Mouse (Mus musculus) embryo, embryonic 11 days (tissue): Measurements from ENCODE around the gene A930033H14Rik.
A peak's percentile ranks its signal among the peaks of the same experiment; 100 is the strongest.

Source experiments
- DNase-seq: peaks from one replicate; pipeline ENCODE4 v3.0.0-alpha.2; 2015

A930033H14Rik gene

GRCm38 (mm10) chr10:69190434-69191160 lies 22.3 kb downstream of the A930033H14Rik start:
- DNase-seq: no peak

- DNase-seq: no peak
Measured at GRCm38 (mm10) chr10:69187773-69188443, 25.0 kb downstream of the A930033H14Rik start.

- DNase-seq: peak; percentile 86
Measured at GRCm38 (mm10) chr10:69185894-69186893, 26.7 kb downstream of the A930033H14Rik start.

GRCm38 (mm10) chr10:69185431-69185830 lies 27.5 kb downstream of the A930033H14Rik start:
- DNase-seq: peak; percentile 6

GRCm38 (mm10) chr10:69184903-69185302 lies 28.0 kb downstream of the A930033H14Rik start:
- no peak for DNase-seq

GRCm38 (mm10) chr10:69180997-69181396 lies 31.9 kb downstream of the A930033H14Rik start:
- DNase-seq: no peak

- no peak for DNase-seq
Measured at GRCm38 (mm10) chr10:69179341-69179740, 33.6 kb downstream of the A930033H14Rik start.

- no peak for DNase-seq
Measured at GRCm38 (mm10) chr10:69176116-69176515, 36.8 kb downstream of the A930033H14Rik start.

- no peak for DNase-seq
Measured at GRCm38 (mm10) chr10:69172412-69172811, 40.5 kb downstream of the A930033H14Rik start.

GRCm38 (mm10) chr10:69166514-69166913 lies 46.4 kb downstream of the A930033H14Rik start:
- no peak for DNase-seq

- DNase-seq: no peak
Measured at GRCm38 (mm10) chr10:69165847-69166246, 47.1 kb downstream of the A930033H14Rik start.

GRCm38 (mm10) chr10:69165125-69165524 lies 47.8 kb downstream of the A930033H14Rik start:
- peak; percentile 56 for DNase-seq

- DNase-seq: no peak
Measured at GRCm38 (mm10) chr10:69163216-69163615, 49.7 kb downstream of the A930033H14Rik start.

- no peak for DNase-seq
Measured at GRCm38 (mm10) chr10:69162577-69162976, 50.3 kb downstream of the A930033H14Rik start.

- no peak for DNase-seq
Measured at GRCm38 (mm10) chr10:69161503-69161902, 51.4 kb downstream of the A930033H14Rik start.

GRCm38 (mm10) chr10:69160877-69161276 lies 52.0 kb downstream of the A930033H14Rik start:
- DNase-seq: no peak
